Mouse (Mus musculus): ENCODE data around the gene Trpc6. TPM values are rescaled to one million over a fixed set of nuclear protein-coding genes. Genes with fewer than 3 reads are reported as not detected.

The Trpc6 gene
- 0.37 and 0.63 TPM in 2 replicates for polyA plus RNA-seq (2014; fragmentation: Nextera tagmentation; extraction: Ambion mirVana)

DNA sequence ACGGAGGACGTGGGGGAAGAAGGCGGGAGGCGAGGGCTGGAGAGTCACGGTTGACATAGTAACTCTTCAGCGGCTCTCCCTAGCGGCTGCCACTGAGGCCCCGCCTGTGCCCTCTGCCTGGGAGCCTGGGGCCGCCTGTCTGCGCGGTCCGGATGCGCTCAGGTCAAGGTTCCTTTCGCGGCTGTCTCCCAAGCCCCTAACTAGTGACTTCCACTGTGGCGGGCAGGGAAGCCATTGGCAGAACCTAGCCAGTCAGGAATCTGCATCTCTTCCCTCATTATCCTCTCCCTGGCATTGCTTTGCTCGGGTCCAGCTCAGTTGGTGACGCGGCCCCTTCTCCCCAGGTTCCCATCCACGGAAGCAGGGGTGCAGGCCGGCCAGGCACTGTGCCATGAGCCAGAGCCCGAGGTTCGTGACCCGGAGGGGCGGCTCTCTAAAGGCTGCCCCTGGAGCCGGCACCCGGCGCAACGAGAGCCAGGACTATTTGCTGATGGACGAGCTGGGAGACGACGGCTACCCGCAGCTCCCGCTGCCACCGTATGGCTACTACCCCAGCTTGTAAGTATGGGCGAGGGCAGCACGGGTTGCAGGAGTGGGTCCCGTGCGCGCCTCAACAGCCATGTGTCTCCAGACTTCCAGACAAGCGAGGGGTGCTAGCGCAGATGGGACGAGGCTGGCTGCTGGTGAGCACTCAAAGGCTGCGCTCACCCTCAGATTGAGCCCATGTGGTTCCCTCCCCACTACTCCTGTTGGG lies at the start of gene Trpc6:
Trpc6 (plus strand) TSS at position 102 of the 754 bp plus-strand sequence.
- H3K27me3 ChIP-seq (ENCODE audit: control insufficient read depth, insufficient read depth, low read length): 0 out of 2 replicates have a peak, but pooled peaks cover 4% of the 10 kb centered on the region
- ATAC-seq (ENCODE audit: low FRiP score, low TSS enrichment): peak; percentile 86
- H3K4me3 ChIP-seq (replicated peaks; ENCODE audit: low read depth, low read length): peak within 1 kb of the TSS; percentile 59
- DNase-seq: peak; percentile 71
- H3K4me2 ChIP-seq (ENCODE audit: low read length): peak within 1 kb of the TSS; percentile 98
- peak within 1 kb of the TSS; percentile 59 for H3K9ac ChIP-seq (replicated peaks; ENCODE audit: low read length)
- H3K27ac ChIP-seq (replicated peaks; ENCODE audit: low read depth, low read length): no peak within 1 kb of the TSS
- no peaks in the 10 kb centered on the region for H3K36me3 ChIP-seq (ENCODE audit: control insufficient read depth, insufficient read depth, low read length)
- peaks cover 12% of the 10 kb centered on the region; the same call in 1 of the 2 replicates for H3K4me1 ChIP-seq (ENCODE audit: control insufficient read depth, insufficient read depth, low read length)
- no peaks in the 10 kb centered on the region for H3K9me3 ChIP-seq (ENCODE audit: control insufficient read depth, low read length)
- 1% methylated on average over 44 of the region's 44 CpGs for WGBS

GRCm38 (mm10) chr9:8520911-8521310 lies 23.0 kb upstream of the Trpc6 start:
- no peak overlapping the region for H3K4me2 ChIP-seq (ENCODE audit: low read length)
- no peaks in the 10 kb centered on the region for H3K27me3 ChIP-seq (ENCODE audit: control insufficient read depth, insufficient read depth, low read length)
- no peaks in the 10 kb centered on the region for H3K36me3 ChIP-seq (ENCODE audit: control insufficient read depth, insufficient read depth, low read length)
- ATAC-seq (ENCODE audit: low FRiP score, low TSS enrichment) (no peak), DNase-seq (no peak)
- H3K9ac ChIP-seq (replicated peaks; ENCODE audit: low read length): no peak overlapping the region
- H3K9me3 ChIP-seq (ENCODE audit: control insufficient read depth, low read length): no peaks in the 10 kb centered on the region
- no peak overlapping the region for H3K27ac ChIP-seq (replicated peaks; ENCODE audit: low read depth, low read length)
- H3K4me1 ChIP-seq (ENCODE audit: control insufficient read depth, insufficient read depth, low read length): no peaks in the 10 kb centered on the region
- no peak overlapping the region for H3K4me3 ChIP-seq (replicated peaks; ENCODE audit: low read depth, low read length)

GRCm38 (mm10) chr9:8533670-8534069 lies 10.3 kb upstream of the Trpc6 start:
- Histone ChIP-seq H3K9me3 (ENCODE audit: control insufficient read depth, low read length) (no peaks in the 10 kb centered on the region), H3K4me2 (ENCODE audit: low read length) (no peak overlapping the region), H3K4me3 (replicated peaks; ENCODE audit: low read depth, low read length) (no peak overlapping the region), H3K9ac (replicated peaks; ENCODE audit: low read length) (no peak overlapping the region), H3K27me3 (ENCODE audit: control insufficient read depth, insufficient read depth, low read length) (no peaks in the 10 kb centered on the region), H3K36me3 (ENCODE audit: control insufficient read depth, insufficient read depth, low read length) (no peaks in the 10 kb centered on the region), H3K4me1 (ENCODE audit: control insufficient read depth, insufficient read depth, low read length) (no peaks in the 10 kb centered on the region), H3K27ac (replicated peaks; ENCODE audit: low read depth, low read length) (no peak overlapping the region)
- no peak for DNase-seq
- 92% methylated on average over 1 of the region's 1 CpGs for WGBS
- ATAC-seq (ENCODE audit: low FRiP score, low TSS enrichment): no peak

GRCm38 (mm10) chr9:8545236-8545635 lies 1.3 kb downstream of the Trpc6 start:
- ATAC-seq (ENCODE audit: low FRiP score, low TSS enrichment) (no peak), DNase-seq (no peak)
- no peaks in the 10 kb centered on the region for H3K36me3 ChIP-seq (ENCODE audit: control insufficient read depth, insufficient read depth, low read length)
- no peak overlapping the region for H3K27ac ChIP-seq (replicated peaks; ENCODE audit: low read depth, low read length)
- no peak overlapping the region for H3K9ac ChIP-seq (replicated peaks; ENCODE audit: low read length)
- no peak overlapping the region for H3K4me2 ChIP-seq (ENCODE audit: low read length)
- H3K4me1 ChIP-seq (ENCODE audit: control insufficient read depth, insufficient read depth, low read length): peaks cover 12% of the 10 kb centered on the region; the same call in 1 of the 2 replicates
- H3K27me3 ChIP-seq (ENCODE audit: control insufficient read depth, insufficient read depth, low read length): 0 out of 2 replicates have a peak, but pooled peaks cover 4% of the 10 kb centered on the region
- H3K4me3 ChIP-seq (replicated peaks; ENCODE audit: low read depth, low read length): no peak overlapping the region
- no peaks in the 10 kb centered on the region for H3K9me3 ChIP-seq (ENCODE audit: control insufficient read depth, low read length)
- WGBS: 73% methylated on average over 2 of the region's 2 CpGs

DNA sequence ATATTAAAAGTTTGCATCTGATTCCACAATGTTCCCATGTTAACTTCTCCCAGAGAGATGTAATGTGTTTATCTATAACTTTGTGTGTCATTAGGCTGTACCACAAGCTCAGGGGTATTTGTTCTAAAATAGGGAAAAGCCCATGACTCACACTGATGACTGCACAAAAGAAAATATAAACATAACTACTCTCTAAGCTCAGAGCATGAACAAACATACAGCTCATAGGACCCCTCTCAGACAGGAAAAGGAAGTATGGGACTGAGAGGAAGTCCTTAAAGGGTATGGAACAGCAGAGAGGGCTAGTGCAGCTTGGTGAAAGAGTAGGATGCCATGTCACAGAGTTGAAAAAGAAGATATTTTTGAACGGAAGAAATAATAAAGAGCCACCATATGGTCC lies 14.6 kb downstream of the Trpc6 start:
- H3K9ac ChIP-seq (replicated peaks; ENCODE audit: low read length): no peak overlapping the region
- no peak overlapping the region for H3K4me2 ChIP-seq (ENCODE audit: low read length)
- no peaks in the 10 kb centered on the region for H3K9me3 ChIP-seq (ENCODE audit: control insufficient read depth, low read length)
- no peaks in the 10 kb centered on the region for H3K36me3 ChIP-seq (ENCODE audit: control insufficient read depth, insufficient read depth, low read length)
- ATAC-seq (ENCODE audit: low FRiP score, low TSS enrichment): no peak
- no peaks in the 10 kb centered on the region for H3K4me1 ChIP-seq (ENCODE audit: control insufficient read depth, insufficient read depth, low read length)
- no peak for DNase-seq
- no peaks in the 10 kb centered on the region for H3K27me3 ChIP-seq (ENCODE audit: control insufficient read depth, insufficient read depth, low read length)
- no peak overlapping the region for H3K27ac ChIP-seq (replicated peaks; ENCODE audit: low read depth, low read length)
- no peak overlapping the region for H3K4me3 ChIP-seq (replicated peaks; ENCODE audit: low read depth, low read length)
- 65% methylated on average over 1 of the region's 1 CpGs for WGBS

DNA sequence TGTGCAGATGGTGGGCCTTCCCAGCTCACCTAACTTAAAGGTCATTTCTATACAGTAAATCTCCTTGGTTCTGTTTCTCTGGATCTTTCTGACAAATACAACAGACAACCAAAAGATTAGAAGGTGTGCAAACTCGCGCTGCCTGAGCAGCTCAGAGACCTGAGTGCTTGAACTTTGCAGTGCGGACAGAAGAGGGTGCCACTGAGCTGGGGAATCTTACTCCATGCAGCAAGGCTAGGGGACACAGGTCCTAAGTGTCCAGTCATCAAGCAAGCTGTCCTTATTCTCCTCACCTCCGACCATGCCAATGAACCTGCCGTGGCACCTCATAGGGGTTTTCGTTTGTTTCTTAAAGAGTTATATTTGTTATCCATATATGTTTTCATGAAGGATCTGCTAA lies 48.7 kb downstream of the Trpc6 start:
- Histone ChIP-seq H3K4me1 (ENCODE audit: control insufficient read depth, insufficient read depth, low read length) (no peaks in the 10 kb centered on the region), H3K4me2 (ENCODE audit: low read length) (no peak overlapping the region), H3K36me3 (ENCODE audit: control insufficient read depth, insufficient read depth, low read length) (no peaks in the 10 kb centered on the region), H3K9me3 (ENCODE audit: control insufficient read depth, low read length) (no peaks in the 10 kb centered on the region), H3K27ac (replicated peaks; ENCODE audit: low read depth, low read length) (no peak overlapping the region), H3K27me3 (ENCODE audit: control insufficient read depth, insufficient read depth, low read length) (no peaks in the 10 kb centered on the region), H3K4me3 (replicated peaks; ENCODE audit: low read depth, low read length) (no peak overlapping the region), H3K9ac (replicated peaks; ENCODE audit: low read length) (no peak overlapping the region)
- ATAC-seq (ENCODE audit: low FRiP score, low TSS enrichment) (no peak), DNase-seq (no peak)
- 55% methylated on average over 6 of the region's 6 CpGs for WGBS

DNA sequence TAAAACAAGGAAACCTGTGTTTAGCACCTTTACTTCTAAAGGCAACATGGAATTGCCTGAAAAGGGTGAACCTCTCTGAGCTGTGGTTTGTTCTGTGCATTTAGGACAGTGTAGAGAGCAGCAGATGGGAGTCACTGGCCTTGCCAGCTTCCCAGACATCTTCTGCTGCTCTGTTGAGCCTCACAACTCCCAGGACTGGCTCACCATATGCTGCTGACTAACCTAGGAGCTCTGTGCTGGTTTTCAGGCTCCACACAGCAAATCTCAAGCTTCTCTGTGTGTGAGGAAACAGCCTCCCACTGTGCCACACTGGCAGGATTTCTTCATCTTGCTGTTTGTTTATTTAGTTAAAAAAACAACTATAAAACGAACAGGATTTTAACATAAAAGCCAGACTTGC lies 53.1 kb downstream of the Trpc6 start:
- no peak overlapping the region for H3K27ac ChIP-seq (replicated peaks; ENCODE audit: low read depth, low read length)
- H3K9me3 ChIP-seq (ENCODE audit: control insufficient read depth, low read length): no peaks in the 10 kb centered on the region
- H3K9ac ChIP-seq (replicated peaks; ENCODE audit: low read length): no peak overlapping the region
- WGBS: 33% methylated on average over 1 of the region's 1 CpGs
- H3K4me1 ChIP-seq (ENCODE audit: control insufficient read depth, insufficient read depth, low read length): no peaks in the 10 kb centered on the region
- no peaks in the 10 kb centered on the region for H3K36me3 ChIP-seq (ENCODE audit: control insufficient read depth, insufficient read depth, low read length)
- no peak for DNase-seq
- no peak overlapping the region for H3K4me3 ChIP-seq (replicated peaks; ENCODE audit: low read depth, low read length)
- H3K27me3 ChIP-seq (ENCODE audit: control insufficient read depth, insufficient read depth, low read length): no peaks in the 10 kb centered on the region
- ATAC-seq (ENCODE audit: low FRiP score, low TSS enrichment): no peak
- no peak overlapping the region for H3K4me2 ChIP-seq (ENCODE audit: low read length)

- DNase-seq: no peak
- Histone ChIP-seq H3K4me3 (replicated peaks; ENCODE audit: low read depth, low read length) (no peak overlapping the region), H3K9ac (replicated peaks; ENCODE audit: low read length) (no peak overlapping the region), H3K4me1 (ENCODE audit: control insufficient read depth, insufficient read depth, low read length) (no peaks in the 10 kb centered on the region), H3K27ac (replicated peaks; ENCODE audit: low read depth, low read length) (no peak overlapping the region), H3K4me2 (ENCODE audit: low read length) (no peak overlapping the region), H3K27me3 (ENCODE audit: control insufficient read depth, insufficient read depth, low read length) (no peaks in the 10 kb centered on the region), H3K36me3 (ENCODE audit: control insufficient read depth, insufficient read depth, low read length) (no peaks in the 10 kb centered on the region), H3K9me3 (ENCODE audit: control insufficient read depth, low read length) (no peaks in the 10 kb centered on the region)
- no peak for ATAC-seq (ENCODE audit: low FRiP score, low TSS enrichment)
These were observed 63.0 kb downstream of the Trpc6 start for GRCm38 (mm10) chr9:8606816-8607491.

- no peak overlapping the region for H3K4me3 ChIP-seq (replicated peaks; ENCODE audit: low read depth, low read length)
- no peaks in the 10 kb centered on the region for H3K27me3 ChIP-seq (ENCODE audit: control insufficient read depth, insufficient read depth, low read length)
- H3K9me3 ChIP-seq (ENCODE audit: control insufficient read depth, low read length): no peaks in the 10 kb centered on the region
- no peaks in the 10 kb centered on the region for H3K4me1 ChIP-seq (ENCODE audit: control insufficient read depth, insufficient read depth, low read length)
- DNase-seq (peak; percentile 31), ATAC-seq (ENCODE audit: low FRiP score, low TSS enrichment) (0 out of 2 replicates have a peak, but pooled peaks have one; percentile 31)
- H3K4me2 ChIP-seq (ENCODE audit: low read length): no peak overlapping the region
- H3K27ac ChIP-seq (replicated peaks; ENCODE audit: low read depth, low read length): no peak overlapping the region
- no peak overlapping the region for H3K9ac ChIP-seq (replicated peaks; ENCODE audit: low read length)
- no peaks in the 10 kb centered on the region for H3K36me3 ChIP-seq (ENCODE audit: control insufficient read depth, insufficient read depth, low read length)
- 40% methylated on average over 2 of the region's 2 CpGs for WGBS
These were observed 90.4 kb downstream of the Trpc6 start for GRCm38 (mm10) chr9:8634344-8634743.
